Mouse (Mus musculus): ENCODE measurements at regions not wholly inside any gene's neighbourhood (a gene's known extent, or its start where the extent isn't known, plus 50 kb on each side); places are given as distances from the start of the nearest gene placed in this dataset.

- TF ChIP-seq POLR2A (IDR thresholded peaks at IDR 0.05; ENCODE audit: borderline replicate concordance, extremely low read depth, insufficient read depth, insufficient read length, poor library complexity, severe bottlenecking) = no peak
- no peak for TF ChIP-seq CTCF (IDR thresholded peaks at IDR 0.05; ENCODE audit: borderline replicate concordance, extremely low read depth, insufficient read depth, insufficient read length)
Measured at GRCm38 (mm10) chr14:103984349-103984748, 140.1 kb upstream of the Ednrb start.
